Mouse (Mus musculus): ENCODE measurements around the gene Farp1. TPM values are rescaled to one million over a fixed set of nuclear protein-coding genes. Genes with fewer than 3 reads are reported as not detected.

Gene Farp1
- polyA plus RNA-seq, 1 experiment from 2014 or later = 5.1 TPM

GRCm38 (mm10) chr14:121180611-121181010 lies 145.6 kb downstream of the Farp1 start:
- no peak for DNase-seq (ENCODE audit: low spot score)

- DNase-seq (ENCODE audit: low spot score) = no peak
These were observed 146.8 kb downstream of the Farp1 start for GRCm38 (mm10) chr14:121181798-121182197.

- DNase-seq (ENCODE audit: low spot score) = no peak
These were observed 148.0 kb downstream of the Farp1 start for GRCm38 (mm10) chr14:121182967-121183366.

- DNase-seq (ENCODE audit: low spot score) = no peak
These were observed 148.6 kb downstream of the Farp1 start for GRCm38 (mm10) chr14:121183414-121184130.

GRCm38 (mm10) chr14:121184351-121184750 lies 149.4 kb downstream of the Farp1 start:
- DNase-seq (ENCODE audit: low spot score) = no peak

GRCm38 (mm10) chr14:121186402-121186894 lies 151.4 kb downstream of the Farp1 start:
- DNase-seq (ENCODE audit: low spot score) = no peak

- DNase-seq (ENCODE audit: low spot score) = peak; percentile 13
These were observed 154.8 kb downstream of the Farp1 start for GRCm38 (mm10) chr14:121189840-121190239.

- DNase-seq (ENCODE audit: low spot score) = no peak
These were observed 155.4 kb downstream of the Farp1 start for GRCm38 (mm10) chr14:121190386-121190785.

GRCm38 (mm10) chr14:121191739-121192138 lies 156.7 kb downstream of the Farp1 start:
- no peak for DNase-seq (ENCODE audit: low spot score)

- no peak for DNase-seq (ENCODE audit: low spot score)
These were observed 157.4 kb downstream of the Farp1 start for GRCm38 (mm10) chr14:121192394-121192793.

GRCm38 (mm10) chr14:121193981-121194380 lies 159.0 kb downstream of the Farp1 start:
- no peak for DNase-seq (ENCODE audit: low spot score)

- no peak for DNase-seq (ENCODE audit: low spot score)
These were observed 164.0 kb downstream of the Farp1 start for GRCm38 (mm10) chr14:121198915-121199572.

- DNase-seq (ENCODE audit: low spot score) = no peak
These were observed 164.8 kb downstream of the Farp1 start for GRCm38 (mm10) chr14:121199789-121200188.

- DNase-seq (ENCODE audit: low spot score) = no peak
These were observed 165.4 kb downstream of the Farp1 start for GRCm38 (mm10) chr14:121200353-121200752.

GRCm38 (mm10) chr14:121201178-121201577 lies 166.2 kb downstream of the Farp1 start:
- DNase-seq (ENCODE audit: low spot score) = no peak

GRCm38 (mm10) chr14:121205459-121205858 lies 170.5 kb downstream of the Farp1 start:
- no peak for DNase-seq (ENCODE audit: low spot score)

GRCm38 (mm10) chr14:121207441-121208158 lies 172.6 kb downstream of the Farp1 start:
- no peak for DNase-seq (ENCODE audit: low spot score)

- DNase-seq (ENCODE audit: low spot score) = no peak
These were observed 173.1 kb downstream of the Farp1 start for GRCm38 (mm10) chr14:121208159-121208515.

GRCm38 (mm10) chr14:121210318-121210717 lies 175.3 kb downstream of the Farp1 start:
- no peak for DNase-seq (ENCODE audit: low spot score)

- no peak for DNase-seq (ENCODE audit: low spot score)
These were observed 178.7 kb downstream of the Farp1 start for GRCm38 (mm10) chr14:121213650-121214049.

- no peak for DNase-seq (ENCODE audit: low spot score)
These were observed 179.7 kb downstream of the Farp1 start for GRCm38 (mm10) chr14:121214636-121215257.

- no peak for DNase-seq (ENCODE audit: low spot score)
These were observed 180.8 kb downstream of the Farp1 start for GRCm38 (mm10) chr14:121215817-121216216.
